29 mouse cellular contexts compared by ENCODE assay signal in genomic region chr4:46082555-46082954, GRCm38 (mm10). TPM values are rescaled to one million over a fixed set of nuclear protein-coding genes. Genes with fewer than 3 reads are reported as not detected.
"Had no signal": no experiment of that assay in that cellular context is flagged by ENCODE, and none has a peak within 500 bp of the region (broad histone marks: within the 10 kb centered on the region; RNA-seq: fewer than 3 reads in every experiment).

No protein-coding gene starts in this region.

- H3K4me3 ChIP-seq: embryonic facial prominence, embryonic 10.5 days; embryonic facial prominence, embryonic 12.5 days; embryonic facial prominence, embryonic 13.5 days; embryonic facial prominence, embryonic 15.5 days; erythroblast, embryonic 14.5 days; forebrain, embryonic 10.5 days; forebrain, embryonic 12.5 days; forebrain, embryonic 13.5 days; forebrain, embryonic 15.5 days; heart, adult 2 months had no signal

- H3K4me1 ChIP-seq: embryonic facial prominence, embryonic 12.5 days; forebrain, embryonic 13.5 days; forebrain, embryonic 15.5 days had no signal

- DNase-seq: cerebellum, adult 18-20 months; cerebellum, adult 2 months; cerebellum, adult 8-10 months; cerebellum, adult 9-10 months; cerebellum, adult 9-11 months; cerebellum, postnatal 10 days; cerebellum, postnatal 14 days; cerebellum, postnatal 25 days; cerebellum, postnatal 36 days; embryo, embryonic 11 days; forebrain, postnatal 0 days; gastrocnemius, postnatal 10 days; gastrocnemius, postnatal 14 days; gastrocnemius, postnatal 25 days; heart, adult 11 months; heart, adult 18-20 months; heart, adult 2 months had no signal

- H3K9ac ChIP-seq: embryonic facial prominence, embryonic 12.5 days; embryonic facial prominence, embryonic 13.5 days; embryonic facial prominence, embryonic 15.5 days; forebrain, embryonic 12.5 days; forebrain, embryonic 13.5 days; forebrain, embryonic 15.5 days; forebrain, postnatal 0 days had no signal

- H3K36me3 ChIP-seq: embryonic facial prominence, embryonic 10.5 days; embryonic facial prominence, embryonic 12.5 days; embryonic facial prominence, embryonic 13.5 days; embryonic facial prominence, embryonic 15.5 days; forebrain, embryonic 10.5 days; forebrain, embryonic 12.5 days; forebrain, embryonic 15.5 days had no signal

- H3K9me3 ChIP-seq: embryonic facial prominence, embryonic 10.5 days; embryonic facial prominence, embryonic 12.5 days; embryonic facial prominence, embryonic 13.5 days; embryonic facial prominence, embryonic 15.5 days; forebrain, embryonic 10.5 days; forebrain, embryonic 12.5 days; forebrain, embryonic 13.5 days; forebrain, embryonic 15.5 days had no signal

- ATAC-seq: forebrain, embryonic 13.5 days; forebrain, embryonic 14.5 days; forebrain, embryonic 15.5 days; forebrain, embryonic 16.5 days; forebrain, postnatal 0 days had no signal

- H3K27ac ChIP-seq: embryonic facial prominence, embryonic 10.5 days; embryonic facial prominence, embryonic 12.5 days; embryonic facial prominence, embryonic 13.5 days; embryonic facial prominence, embryonic 15.5 days; forebrain, embryonic 10.5 days; forebrain, embryonic 12.5 days; forebrain, embryonic 13.5 days; forebrain, embryonic 15.5 days; heart, adult 2 months had no signal

- H3K27me3 ChIP-seq: embryonic facial prominence, embryonic 12.5 days; embryonic facial prominence, embryonic 13.5 days; embryonic facial prominence, embryonic 15.5 days; forebrain, embryonic 12.5 days; forebrain, embryonic 13.5 days; forebrain, embryonic 15.5 days had no signal

- H3K4me2 ChIP-seq: embryonic facial prominence, embryonic 12.5 days; embryonic facial prominence, embryonic 13.5 days; embryonic facial prominence, embryonic 15.5 days; forebrain, embryonic 12.5 days; forebrain, embryonic 13.5 days; forebrain, embryonic 15.5 days had no signal

RNA-seq across cellular contexts. Expression of gene Tmod1, which starts 43.8 kb away (rescaled TPM):
- total RNA-seq: granulocyte monocyte progenitor cell, adult 5-6 weeks had no signal
